Mouse (Mus musculus) bone marrow macrophage, adult 2 months (primary cell): ENCODE measurements around the gene Gm20388. TPM values are rescaled to one million over a fixed set of nuclear protein-coding genes. Genes with fewer than 3 reads are reported as not detected.

Experiments used
- H3K27ac ChIP-seq: 2 replicates; pipeline ENCODE4 v1.5.1; 2012; ENCODE audit warnings: low read depth, low read length; ENCODE audit not compliant: insufficient read depth
- H3K4me1 ChIP-seq: 2 replicates; pipeline ENCODE4 v1.6.1; 2012; ENCODE audit warnings: low read length; ENCODE audit not compliant: control insufficient read depth, insufficient read depth
- H3K4me3 ChIP-seq: 2 replicates; pipeline ENCODE4 v1.5.1; 2012; ENCODE audit warnings: mild to moderate bottlenecking, low read length, moderate library complexity; ENCODE audit not compliant: insufficient read depth
- CTCF ChIP-seq: IDR thresholded peaks from 2 replicates; pipeline ENCODE4 v1.5.1; 2012; ENCODE audit warnings: low read depth, mild to moderate bottlenecking, low read length, moderate library complexity
- POLR2A ChIP-seq: IDR thresholded peaks from 2 replicates; pipeline ENCODE4 v1.6.1; 2012; ENCODE audit warnings: mild to moderate bottlenecking, low read depth, low read length, borderline replicate concordance
- polyA plus RNA-seq: library from polyadenylated mRNA; stranded (reverse); fragments of >200 nt; gene quantifications from 2 replicates; pipeline ENCODE4 v1.2.4, GENCODE M21; 2012; ENCODE audit not compliant: missing spikeins, insufficient read depth, insufficient read length

The Gm20388 gene
- polyA plus RNA-seq, 1 experiment, result 32.7 TPM

DNA sequence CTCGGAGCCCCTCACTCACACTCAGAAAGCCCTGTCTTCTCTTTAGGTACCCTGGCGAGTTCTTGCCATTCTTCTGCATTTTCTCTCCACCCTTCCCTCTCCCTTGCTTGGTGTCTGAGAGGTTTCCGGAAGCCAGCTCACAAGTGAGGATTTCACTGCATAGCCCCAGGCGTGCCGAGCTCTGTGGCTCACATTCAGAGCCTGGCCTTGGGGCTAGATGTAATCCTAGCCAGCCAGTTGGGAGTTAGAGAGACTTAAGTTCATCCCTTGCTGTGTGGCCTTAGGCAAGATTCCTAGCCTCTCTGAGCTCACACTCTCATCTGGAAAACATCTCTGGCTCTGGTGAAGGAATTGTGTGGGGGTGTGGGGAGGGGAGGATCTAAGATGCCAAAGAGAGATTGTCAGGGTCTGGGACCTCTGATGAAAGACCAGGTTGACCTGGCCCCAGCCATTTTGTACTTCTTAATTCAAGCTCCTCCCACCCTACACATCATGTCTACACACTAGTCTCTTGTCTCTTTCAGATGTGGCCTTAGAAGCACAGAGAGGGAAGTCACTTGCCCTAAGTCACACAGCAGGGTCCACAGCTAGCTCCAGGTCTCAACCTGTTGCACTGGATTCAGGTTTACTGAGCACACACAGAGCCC lies 426.4 kb downstream of the Gm20388 start:
- Histone ChIP-seq H3K4me3 (no peak overlapping the region), H3K27ac (no peak overlapping the region), H3K4me1 (peaks cover 16% of the 10 kb centered on the region)
- TF ChIP-seq POLR2A (no peak), CTCF (no peak)

DNA sequence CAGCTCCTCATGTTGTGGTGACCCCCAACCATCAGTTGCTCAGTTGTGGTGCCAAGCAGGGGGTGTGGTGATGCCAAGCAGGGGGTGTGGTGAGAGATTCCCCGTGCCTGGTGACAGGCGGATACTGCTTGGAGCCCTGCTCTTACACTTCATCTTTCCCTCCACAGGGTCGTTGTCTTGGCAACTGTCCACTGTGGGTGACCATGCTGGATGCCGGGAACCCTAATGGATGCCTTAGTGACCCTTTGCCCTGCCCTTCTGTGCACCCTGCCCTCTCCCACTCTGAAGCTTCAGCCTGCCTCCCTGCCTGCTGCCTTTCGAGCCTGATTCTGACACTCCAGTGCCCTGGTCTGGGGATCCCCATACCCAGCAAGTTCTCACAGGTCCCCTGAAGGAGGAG lies 427.0 kb downstream of the Gm20388 start:
- TF ChIP-seq CTCF, result no peak
- no peak for TF ChIP-seq POLR2A
- Histone ChIP-seq H3K4me1 (peaks cover 12% of the 10 kb centered on the region), H3K4me3 (no peak overlapping the region), H3K27ac (no peak overlapping the region)

DNA sequence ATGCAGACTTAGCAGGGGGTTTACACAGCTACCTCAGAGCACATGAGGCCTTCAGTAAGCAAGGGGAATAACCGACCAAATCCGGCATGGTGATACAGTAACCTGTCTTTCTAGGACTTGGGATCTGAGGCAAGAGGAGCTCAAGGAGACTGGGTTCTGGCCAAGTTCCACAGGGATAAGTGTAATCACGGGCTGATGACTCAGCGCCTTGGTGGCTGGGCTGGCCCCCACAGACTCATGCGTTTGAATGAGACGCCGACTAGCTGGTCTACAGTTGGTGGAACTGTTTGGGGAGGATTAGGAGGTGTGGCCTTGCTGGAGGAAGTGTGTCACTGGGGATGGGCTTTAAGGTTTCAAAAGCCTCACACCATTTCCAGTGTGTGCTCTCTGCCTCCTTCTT lies 428.0 kb downstream of the Gm20388 start:
- Histone ChIP-seq H3K4me1 (peaks cover 9% of the 10 kb centered on the region), H3K27ac (no peak overlapping the region), H3K4me3 (no peak overlapping the region)
- TF ChIP-seq CTCF (no peak), POLR2A (no peak)

DNA sequence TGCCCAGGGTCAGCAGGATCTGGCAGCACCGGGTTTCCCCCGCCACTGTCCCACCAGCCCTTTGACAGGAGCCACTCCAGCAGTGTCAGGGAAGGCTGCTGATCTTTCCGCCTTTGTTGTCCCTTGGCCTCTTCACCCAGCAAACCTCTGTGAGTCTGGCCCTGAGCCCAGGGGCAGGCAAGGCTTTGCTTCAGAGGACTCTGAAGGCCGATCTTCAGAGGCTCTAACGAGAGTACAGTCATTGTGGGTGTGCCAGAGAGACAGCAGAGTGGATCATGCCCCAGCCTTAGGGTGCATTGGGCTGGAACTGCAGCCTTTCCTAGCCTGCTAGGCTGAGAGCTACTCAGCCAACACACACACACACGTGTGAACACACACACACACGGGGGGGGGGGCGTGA lies 429.1 kb downstream of the Gm20388 start:
- Histone ChIP-seq H3K4me3 (no peak overlapping the region), H3K4me1 (peaks cover 5% of the 10 kb centered on the region), H3K27ac (no peak overlapping the region)
- no peak for TF ChIP-seq POLR2A
- no peak for TF ChIP-seq CTCF

DNA sequence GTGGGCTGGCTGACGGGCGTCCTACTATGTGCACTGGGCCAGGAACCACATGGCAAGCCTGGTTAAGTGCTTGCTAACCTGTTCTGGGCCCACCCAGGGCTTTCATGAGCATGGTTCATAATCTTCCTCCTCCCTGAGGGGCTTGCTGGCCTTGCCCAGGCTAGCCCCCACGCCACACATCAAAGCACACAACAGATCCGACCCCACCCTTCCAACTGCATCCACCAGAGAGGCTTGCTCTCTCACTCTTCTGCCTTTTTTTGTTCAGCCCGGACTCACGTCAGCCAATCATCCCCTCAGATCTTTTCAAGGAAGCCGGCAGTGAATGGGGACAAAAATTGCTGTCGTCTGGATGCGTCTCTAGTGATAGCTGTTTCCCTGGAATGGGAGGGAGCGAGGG lies 430.5 kb downstream of the Gm20388 start:
- Histone ChIP-seq H3K4me3 (no peak overlapping the region), H3K4me1 (no peaks in the 10 kb centered on the region), H3K27ac (no peak overlapping the region)
- TF ChIP-seq POLR2A (no peak), CTCF (no peak)

DNA sequence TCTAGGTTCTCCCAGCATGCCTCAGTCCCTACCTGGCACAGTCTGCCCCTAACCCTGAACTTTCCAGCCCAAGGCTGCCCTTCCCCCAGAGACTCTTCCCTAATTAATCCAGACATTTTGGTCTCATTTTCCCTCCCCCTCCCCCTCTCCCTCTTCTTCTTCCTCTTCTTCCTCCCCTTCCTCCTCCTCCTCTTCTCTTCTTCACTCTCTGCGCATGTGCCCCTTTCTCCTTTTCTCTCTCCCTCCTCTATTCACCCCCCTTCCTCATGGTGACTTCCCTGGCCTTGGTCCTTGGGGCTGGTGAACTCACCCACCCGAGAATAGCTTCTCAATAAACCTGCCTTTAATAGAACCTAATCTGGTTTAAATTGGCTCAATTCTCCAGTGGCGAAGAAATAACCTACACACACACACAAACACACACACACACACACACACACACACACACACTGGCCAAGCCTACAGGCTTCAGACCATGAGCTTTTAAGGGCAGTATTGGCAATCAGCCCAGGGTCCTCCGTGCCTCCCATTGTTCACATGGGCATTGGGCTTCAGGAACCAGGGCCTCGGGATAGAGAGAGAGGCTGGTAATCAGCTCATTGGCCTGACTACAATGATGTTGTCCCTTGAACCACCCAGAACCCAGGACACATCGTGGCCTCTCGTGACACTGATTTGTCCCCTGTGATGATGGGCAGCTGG lies 432.4 kb downstream of the Gm20388 start:
- TF ChIP-seq POLR2A, result no peak
- no peak overlapping the region for H3K27ac ChIP-seq
- H3K4me3 ChIP-seq, result no peak overlapping the region
- H3K4me1 ChIP-seq, result no peaks in the 10 kb centered on the region

DNA sequence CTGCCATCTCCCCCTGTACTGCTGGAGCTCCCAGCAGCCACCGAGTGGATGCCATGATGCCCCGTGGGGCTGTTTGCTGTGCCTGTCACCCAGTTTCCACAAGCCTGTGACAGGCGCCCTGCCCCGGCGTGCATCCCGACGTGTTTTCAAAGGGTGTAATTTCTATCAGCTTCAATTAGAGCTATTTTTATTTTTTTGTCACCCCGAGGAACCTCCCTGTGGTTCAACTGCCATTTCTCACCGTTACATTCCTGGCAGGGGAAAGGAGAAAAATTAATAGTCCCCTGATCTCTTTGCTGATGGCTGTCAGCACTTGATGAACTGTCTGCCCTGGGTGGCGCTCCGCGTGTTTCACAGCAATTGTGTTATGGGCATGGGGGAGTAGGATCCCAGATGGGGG lies 432.9 kb downstream of the Gm20388 start:
- no peaks in the 10 kb centered on the region for H3K4me1 ChIP-seq
- TF ChIP-seq POLR2A, result no peak
- no peak for TF ChIP-seq CTCF
- no peak overlapping the region for H3K27ac ChIP-seq
- H3K4me3 ChIP-seq, result no peak overlapping the region

DNA sequence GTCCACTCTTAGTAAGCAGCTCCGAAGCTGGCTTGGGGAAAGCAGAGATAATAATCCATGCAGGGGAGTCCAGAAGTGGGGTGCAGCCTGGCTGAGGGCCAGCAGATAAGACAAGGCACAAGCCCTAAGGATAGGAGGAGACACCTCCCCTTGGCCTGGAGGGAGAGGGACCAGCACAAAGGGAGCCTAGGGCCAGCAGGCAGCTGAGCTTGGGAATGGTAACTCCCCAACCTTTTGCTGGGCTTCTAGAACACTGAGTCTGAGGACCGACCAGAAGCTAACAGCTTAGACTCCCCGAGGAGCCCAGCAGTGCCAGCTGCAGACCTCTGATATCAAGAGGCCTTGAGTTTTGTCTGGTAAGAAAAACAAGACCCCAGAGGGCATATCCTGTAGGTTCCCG lies 433.5 kb downstream of the Gm20388 start:
- no peak for TF ChIP-seq POLR2A
- no peak for TF ChIP-seq CTCF
- Histone ChIP-seq H3K4me3 (no peak overlapping the region), H3K27ac (no peak overlapping the region), H3K4me1 (no peaks in the 10 kb centered on the region)

DNA sequence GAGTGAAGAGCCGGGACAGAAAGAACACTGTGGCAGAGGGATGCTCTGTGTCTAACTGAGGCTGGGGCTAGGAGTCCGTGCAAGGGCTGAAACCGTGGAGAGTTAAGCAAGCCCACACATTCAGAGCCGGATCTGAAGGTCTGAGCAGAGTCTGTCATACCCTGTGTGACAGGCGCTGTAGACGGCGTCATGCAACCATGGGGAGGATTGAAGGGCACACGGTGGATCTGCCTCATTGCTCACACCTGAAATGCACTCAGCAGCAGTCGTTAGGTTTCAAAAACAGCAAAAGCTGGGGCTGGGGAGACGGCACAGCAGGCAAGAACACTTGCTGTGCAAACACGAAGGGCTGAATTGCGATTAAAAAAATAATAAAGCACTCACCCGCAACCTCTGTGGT lies 433.9 kb downstream of the Gm20388 start:
- Histone ChIP-seq H3K27ac (no peak overlapping the region), H3K4me1 (no peaks in the 10 kb centered on the region), H3K4me3 (no peak overlapping the region)
- TF ChIP-seq POLR2A (no peak), CTCF (no peak)

DNA sequence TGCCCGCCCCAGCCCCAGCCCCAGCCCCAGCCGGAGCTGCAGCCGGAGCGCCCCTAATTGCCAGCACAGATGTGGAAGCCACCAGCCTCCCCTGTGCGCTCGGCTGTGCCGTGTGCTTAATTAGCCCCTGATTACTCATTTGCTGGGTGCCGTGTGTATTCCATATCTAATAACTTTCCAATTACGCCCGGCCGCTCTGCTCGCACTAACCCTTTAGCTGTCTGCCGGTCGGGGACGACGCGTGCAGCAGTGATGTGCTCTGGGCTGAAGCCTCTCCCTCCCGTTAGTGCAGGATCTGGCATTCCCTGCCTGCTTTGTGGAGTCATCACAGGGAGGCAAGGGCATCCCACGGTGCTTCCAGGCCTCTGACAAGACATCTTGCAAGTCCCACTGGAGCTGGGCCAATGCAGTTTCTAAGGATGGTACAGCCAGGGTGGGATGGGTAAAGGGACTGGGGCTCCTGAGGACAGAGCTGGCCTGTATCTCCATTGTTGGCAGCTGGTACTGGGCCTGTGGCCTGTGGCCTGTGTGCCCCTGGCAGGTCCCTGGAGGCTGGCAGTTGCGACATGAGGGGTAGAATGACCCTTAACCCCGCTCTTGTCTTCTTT lies 437.2 kb downstream of the Gm20388 start:
- no peak overlapping the region for H3K4me3 ChIP-seq
- H3K4me1 ChIP-seq, result no peaks in the 10 kb centered on the region
- H3K27ac ChIP-seq, result no peak overlapping the region
- TF ChIP-seq CTCF (no peak), POLR2A (no peak)
